Mouse (Mus musculus): ENCODE measurements at regions not wholly inside any gene's neighbourhood (a gene's known extent, or its start where the extent isn't known, plus 50 kb on each side); places are given as distances from the start of the nearest gene placed in this dataset.

DNA sequence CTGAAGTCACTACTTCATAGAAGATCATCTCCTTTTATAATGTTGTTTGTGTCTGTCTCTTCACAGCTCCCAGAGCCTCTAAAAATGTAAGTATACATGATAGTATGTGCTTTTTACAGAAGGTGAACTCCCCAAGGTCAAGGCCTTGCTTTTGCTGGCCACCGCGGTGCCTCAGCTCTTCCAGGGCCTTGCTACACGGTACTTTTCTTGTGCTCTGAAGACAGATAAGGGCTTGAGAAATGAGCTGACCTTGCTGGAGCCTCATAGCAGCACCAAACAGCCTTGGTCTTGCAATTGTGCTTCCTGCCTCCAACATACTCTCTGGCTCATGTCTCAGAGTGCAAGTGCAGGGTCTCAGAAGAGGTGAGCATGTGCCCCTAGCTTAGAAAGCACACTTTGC lies 481.3 kb downstream of the 1700129C05Rik start:
- 58% methylated on average over 3 of the region's 3 CpGs for WGBS (ENCODE audit: insufficient replicate concordance)
- H3K9ac ChIP-seq: no peak overlapping the region
- no peaks in the 10 kb centered on the region for H3K27me3 ChIP-seq
- no peak for DNase-seq
- H3K4me2 ChIP-seq: no peak overlapping the region
- H3K27ac ChIP-seq: no peak overlapping the region
- H3K4me3 ChIP-seq (replicated peaks): no peak overlapping the region
- H3K36me3 ChIP-seq: no peaks in the 10 kb centered on the region
- no peaks in the 10 kb centered on the region for H3K4me1 ChIP-seq (replicated peaks)
- ATAC-seq (ENCODE audit: low read depth): no peak
- no peaks in the 10 kb centered on the region for H3K9me3 ChIP-seq (replicated peaks)

DNA sequence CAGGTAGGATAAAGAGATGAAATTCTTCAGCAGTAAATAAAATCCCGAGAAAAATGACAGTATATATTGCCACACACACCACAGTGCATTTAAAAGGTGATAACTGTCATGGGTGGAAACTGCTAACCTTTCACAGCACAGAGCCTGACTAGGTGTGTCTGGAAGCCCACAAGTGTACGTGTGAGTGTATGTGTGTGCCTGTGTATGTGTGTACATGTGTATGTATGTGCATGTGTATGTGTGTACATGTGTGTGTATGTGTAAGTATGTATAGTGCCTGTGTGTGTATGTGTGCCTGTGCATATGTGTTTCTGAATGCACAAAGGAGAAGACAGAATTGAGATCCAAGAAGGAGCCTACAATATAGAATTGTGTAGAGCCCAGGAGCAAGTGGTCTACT lies 485.4 kb downstream of the 1700129C05Rik start:
- ATAC-seq (ENCODE audit: low read depth): no peak
- no peaks in the 10 kb centered on the region for H3K36me3 ChIP-seq

DNA sequence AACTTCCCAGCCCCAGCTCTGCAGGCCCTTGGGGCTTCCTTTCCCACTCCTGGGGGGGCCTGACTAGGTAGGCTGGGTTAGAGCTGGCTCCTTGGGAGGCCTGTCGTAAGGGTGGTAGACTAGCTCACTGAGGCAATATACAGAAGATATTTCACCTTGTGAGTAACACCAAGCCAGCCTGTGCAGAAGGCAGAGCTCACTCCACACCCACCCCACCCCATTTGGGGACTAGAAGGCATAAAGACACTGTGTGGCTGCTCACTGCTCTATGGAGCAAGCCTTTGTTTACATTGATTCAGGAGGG lies 485.8 kb downstream of the 1700129C05Rik start:
- no peak for ATAC-seq (ENCODE audit: low read depth)
- no peaks in the 10 kb centered on the region for H3K36me3 ChIP-seq
- H3K9me3 ChIP-seq (replicated peaks): no peaks in the 10 kb centered on the region
- no peak overlapping the region for H3K4me3 ChIP-seq (replicated peaks)
- no peak for DNase-seq
- no peak overlapping the region for H3K27ac ChIP-seq
- H3K4me1 ChIP-seq (replicated peaks): no peaks in the 10 kb centered on the region
- no peaks in the 10 kb centered on the region for H3K27me3 ChIP-seq
- no peak overlapping the region for H3K9ac ChIP-seq
- H3K4me2 ChIP-seq: no peak overlapping the region
- 27% methylated on average over 1 of the region's 1 CpGs for WGBS (ENCODE audit: insufficient replicate concordance)

More for the DNA sequence above, 485.4 kb downstream of the 1700129C05Rik start:
- Histone ChIP-seq H3K4me1 (replicated peaks) (no peaks in the 10 kb centered on the region), H3K27ac (no peak overlapping the region), H3K9ac (no peak overlapping the region), H3K9me3 (replicated peaks) (no peaks in the 10 kb centered on the region), H3K4me3 (replicated peaks) (no peak overlapping the region), H3K27me3 (no peaks in the 10 kb centered on the region), H3K4me2 (no peak overlapping the region)
- no peak for DNase-seq
- 39% methylated on average over 2 of the region's 2 CpGs for WGBS (ENCODE audit: insufficient replicate concordance)

DNA sequence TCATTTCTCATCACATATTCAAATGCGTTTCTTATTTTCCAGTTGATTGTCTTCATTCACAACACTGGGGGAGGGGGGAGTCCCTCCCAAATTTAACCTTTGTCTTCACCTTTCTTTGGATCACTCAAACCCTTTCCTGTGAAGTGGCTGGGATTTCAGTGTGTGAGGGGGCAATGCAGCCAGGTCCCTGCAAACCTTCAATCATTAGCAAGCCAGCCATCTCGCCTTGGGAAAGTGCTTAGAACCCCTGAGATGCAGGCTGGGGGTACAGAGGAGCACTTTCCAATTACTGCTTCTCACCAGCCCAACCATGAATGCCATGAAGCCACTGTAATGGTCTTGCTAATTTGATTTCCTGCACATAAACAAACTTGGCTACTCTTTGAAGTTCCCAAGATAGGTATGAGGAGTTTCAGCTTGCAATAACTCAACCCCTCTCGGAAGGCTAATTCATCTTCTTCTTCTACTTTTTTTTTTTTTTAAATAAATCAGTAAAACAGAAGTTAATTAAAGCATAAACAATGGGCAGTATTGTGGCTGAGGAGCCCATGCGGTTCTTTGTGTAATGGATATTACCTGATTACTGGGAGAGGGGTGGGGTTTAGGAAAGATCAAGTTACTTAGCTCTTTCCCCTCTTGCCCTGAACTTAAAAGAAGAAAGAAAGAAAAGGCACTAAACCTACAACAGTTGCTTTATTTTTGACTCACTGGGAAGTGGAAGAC lies 486.3 kb downstream of the 1700129C05Rik start:
- H3K27me3 ChIP-seq: no peaks in the 10 kb centered on the region
- H3K4me2 ChIP-seq: no peak overlapping the region
- no peaks in the 10 kb centered on the region for H3K4me1 ChIP-seq (replicated peaks)
- H3K4me3 ChIP-seq (replicated peaks): no peak overlapping the region
- WGBS (ENCODE audit: insufficient replicate concordance): 33% methylated on average over 4 of the region's 4 CpGs
- DNase-seq (no peak), ATAC-seq (ENCODE audit: low read depth) (no peak)
- H3K36me3 ChIP-seq: no peaks in the 10 kb centered on the region
- H3K9me3 ChIP-seq (replicated peaks): no peaks in the 10 kb centered on the region
- no peak overlapping the region for H3K27ac ChIP-seq
- H3K9ac ChIP-seq: no peak overlapping the region

DNA sequence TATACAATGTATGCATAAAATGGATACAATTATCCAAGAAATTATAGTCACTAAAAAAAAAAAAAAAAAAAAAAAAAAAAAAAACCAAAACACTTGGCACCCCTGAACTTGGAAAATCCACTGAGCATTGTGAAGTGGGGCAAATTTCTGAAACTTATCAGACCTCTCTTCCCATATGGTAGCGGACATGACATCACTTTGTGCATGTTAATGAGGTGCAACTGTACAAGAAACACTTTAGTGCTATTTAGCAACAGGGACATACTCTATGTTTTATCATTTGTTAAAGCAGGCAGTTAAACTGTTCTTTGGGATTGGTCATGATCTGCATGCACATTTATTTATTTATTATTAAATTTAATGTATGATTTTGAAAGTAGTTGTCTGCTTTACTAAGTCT lies 489.7 kb downstream of the 1700129C05Rik start:
- H3K36me3 ChIP-seq: no peaks in the 10 kb centered on the region
- no peaks in the 10 kb centered on the region for H3K27me3 ChIP-seq

DNA sequence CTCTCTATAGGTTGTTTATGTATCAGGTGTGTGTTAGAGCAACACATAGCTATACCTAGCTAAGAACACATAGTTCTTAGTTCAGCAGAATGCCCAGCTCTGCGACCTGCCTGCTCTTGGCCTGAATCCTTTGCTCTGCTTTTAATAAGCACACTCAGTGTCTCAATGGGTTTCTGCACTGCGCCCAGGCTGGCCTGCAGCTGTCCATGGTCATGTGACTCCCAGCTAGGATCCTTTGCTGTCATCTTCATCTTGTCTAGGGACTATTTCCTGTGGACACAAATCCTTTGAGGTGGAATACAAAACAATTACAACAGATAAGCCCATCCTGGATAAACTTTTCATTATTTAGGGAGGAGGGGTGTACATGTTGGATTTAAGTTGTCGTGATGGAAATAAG lies 490.7 kb downstream of the 1700129C05Rik start:
- H3K4me2 ChIP-seq: no peak overlapping the region
- H3K36me3 ChIP-seq: no peaks in the 10 kb centered on the region
- H3K4me1 ChIP-seq (replicated peaks): no peaks in the 10 kb centered on the region
- no peaks in the 10 kb centered on the region for H3K9me3 ChIP-seq (replicated peaks)
- 60% methylated on average over 3 of the region's 3 CpGs for WGBS (ENCODE audit: insufficient replicate concordance)
- ATAC-seq (ENCODE audit: low read depth) (no peak), DNase-seq (no peak)
- no peak overlapping the region for H3K4me3 ChIP-seq (replicated peaks)
- no peak overlapping the region for H3K9ac ChIP-seq
- H3K27me3 ChIP-seq: no peaks in the 10 kb centered on the region
- no peak overlapping the region for H3K27ac ChIP-seq

More for the DNA sequence above, 489.7 kb downstream of the 1700129C05Rik start:
- H3K9ac ChIP-seq: no peak overlapping the region
- ATAC-seq (ENCODE audit: low read depth): no peak
- H3K9me3 ChIP-seq (replicated peaks): no peaks in the 10 kb centered on the region
- no peak overlapping the region for H3K4me2 ChIP-seq
- no peak overlapping the region for H3K27ac ChIP-seq
- no peaks in the 10 kb centered on the region for H3K4me1 ChIP-seq (replicated peaks)
- no peak overlapping the region for H3K4me3 ChIP-seq (replicated peaks)
- DNase-seq: no peak
- WGBS (ENCODE audit: insufficient replicate concordance): 72% methylated on average over 1 of the region's 1 CpGs

DNA sequence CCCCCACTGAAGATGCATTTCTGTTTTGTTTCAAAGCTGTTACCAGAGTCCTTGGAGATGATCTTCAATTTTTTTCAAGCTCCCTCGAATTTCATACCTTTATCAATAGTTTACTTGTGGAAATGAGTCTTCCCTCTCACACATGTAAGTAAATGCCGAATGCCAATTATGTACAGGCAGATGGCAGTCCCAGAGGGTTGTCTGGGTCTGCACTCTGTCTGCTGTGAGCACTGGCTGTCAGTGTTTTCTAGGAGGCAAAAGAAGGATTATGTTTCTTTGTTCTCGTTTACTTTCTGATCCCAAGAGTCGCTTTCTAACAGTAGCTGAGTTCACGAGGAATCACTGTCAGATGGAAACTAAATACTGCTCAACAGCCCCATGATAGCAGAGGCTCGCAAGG lies 491.5 kb downstream of the 1700129C05Rik start:
- H3K9me3 ChIP-seq (replicated peaks): no peaks in the 10 kb centered on the region
- no peak overlapping the region for H3K27ac ChIP-seq
- no peak for DNase-seq
- H3K27me3 ChIP-seq: no peaks in the 10 kb centered on the region
- H3K9ac ChIP-seq: no peak overlapping the region
- no peaks in the 10 kb centered on the region for H3K4me1 ChIP-seq (replicated peaks)
- ATAC-seq (ENCODE audit: low read depth): no peak
- H3K4me3 ChIP-seq (replicated peaks): no peak overlapping the region
- no peaks in the 10 kb centered on the region for H3K36me3 ChIP-seq
- H3K4me2 ChIP-seq: no peak overlapping the region
- 51% methylated on average over 6 of the region's 6 CpGs for WGBS (ENCODE audit: insufficient replicate concordance)

DNA sequence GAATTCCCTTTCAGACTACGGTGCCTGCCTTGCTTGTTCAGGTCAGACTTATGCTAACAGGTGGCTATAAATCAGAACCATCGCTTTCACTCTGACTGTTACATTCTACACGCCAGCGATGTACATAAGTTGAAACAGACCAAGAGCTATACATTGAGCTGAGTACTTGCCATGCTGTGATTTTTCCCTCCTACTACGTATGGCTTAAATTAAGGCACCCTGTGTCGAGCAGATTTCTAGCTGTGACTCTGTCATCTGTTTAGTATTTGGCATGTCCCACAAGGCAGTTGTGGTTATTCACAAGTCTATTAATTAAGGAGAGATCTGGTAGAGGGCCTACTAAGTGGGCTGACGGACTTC lies 504.4 kb downstream of the 1700129C05Rik start:
- Histone ChIP-seq H3K27ac (no peak overlapping the region), H3K9ac (no peak overlapping the region), H3K4me1 (replicated peaks) (no peaks in the 10 kb centered on the region), H3K4me2 (no peak overlapping the region), H3K4me3 (replicated peaks) (no peak overlapping the region), H3K27me3 (no peaks in the 10 kb centered on the region), H3K36me3 (no peaks in the 10 kb centered on the region), H3K9me3 (replicated peaks) (no peaks in the 10 kb centered on the region)
- DNase-seq: no peak
- ATAC-seq (ENCODE audit: low read depth): no peak
- 71% methylated on average over 7 of the region's 7 CpGs for WGBS (ENCODE audit: insufficient replicate concordance)

DNA sequence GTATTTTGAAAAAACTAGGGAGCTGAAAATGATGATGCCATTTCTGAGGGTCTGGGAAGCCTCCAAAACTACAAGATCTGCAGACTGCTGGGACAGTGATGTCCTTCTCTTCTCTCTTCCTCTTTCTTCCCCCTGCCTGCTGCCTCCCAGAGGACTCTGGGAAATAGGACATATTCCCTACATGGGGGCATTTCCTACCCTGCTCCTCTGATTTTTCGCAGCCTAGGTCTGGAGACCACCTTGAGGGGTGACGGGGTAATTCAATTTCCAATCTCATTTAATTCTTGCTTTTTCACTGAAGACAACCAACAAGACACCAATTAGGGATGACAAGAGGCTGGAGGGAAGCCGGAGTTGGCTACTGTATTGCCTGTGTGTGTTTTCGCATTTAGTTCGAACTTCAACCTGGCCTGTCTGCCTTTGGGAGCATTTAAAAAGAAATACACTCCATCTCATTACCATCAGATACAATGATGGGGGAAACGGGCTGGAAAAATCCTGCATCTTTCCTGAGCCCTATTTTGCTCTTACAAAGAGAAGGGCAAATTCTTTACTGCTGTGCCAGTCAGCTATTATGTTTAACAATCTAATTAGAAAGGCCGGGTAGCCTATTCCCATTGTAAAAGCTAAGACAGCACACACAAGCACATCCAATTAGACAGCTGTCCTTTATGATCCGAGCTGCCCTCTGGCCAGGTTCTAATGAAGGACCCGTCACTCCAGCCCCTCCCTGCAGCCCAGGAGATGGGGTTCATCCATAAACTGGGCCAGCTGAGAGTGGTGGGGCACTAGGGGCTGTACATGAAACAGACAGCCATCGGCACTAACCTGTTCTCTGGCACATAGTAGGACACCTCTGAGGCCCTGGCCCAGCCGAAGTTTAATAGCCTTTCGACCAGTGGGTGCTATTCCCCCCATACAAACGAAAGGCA lies 505.0 kb downstream of the 1700129C05Rik start:
- no peak overlapping the region for H3K9ac ChIP-seq
- no peaks in the 10 kb centered on the region for H3K4me1 ChIP-seq (replicated peaks)
- ATAC-seq (ENCODE audit: low read depth) (no peak), DNase-seq (no peak)
- no peak overlapping the region for H3K4me3 ChIP-seq (replicated peaks)
- 69% methylated on average over 13 of the region's 13 CpGs for WGBS (ENCODE audit: insufficient replicate concordance)
- H3K27ac ChIP-seq: no peak overlapping the region
- H3K27me3 ChIP-seq: no peaks in the 10 kb centered on the region
- no peaks in the 10 kb centered on the region for H3K9me3 ChIP-seq (replicated peaks)
- H3K36me3 ChIP-seq: no peaks in the 10 kb centered on the region
- no peak overlapping the region for H3K4me2 ChIP-seq

DNA sequence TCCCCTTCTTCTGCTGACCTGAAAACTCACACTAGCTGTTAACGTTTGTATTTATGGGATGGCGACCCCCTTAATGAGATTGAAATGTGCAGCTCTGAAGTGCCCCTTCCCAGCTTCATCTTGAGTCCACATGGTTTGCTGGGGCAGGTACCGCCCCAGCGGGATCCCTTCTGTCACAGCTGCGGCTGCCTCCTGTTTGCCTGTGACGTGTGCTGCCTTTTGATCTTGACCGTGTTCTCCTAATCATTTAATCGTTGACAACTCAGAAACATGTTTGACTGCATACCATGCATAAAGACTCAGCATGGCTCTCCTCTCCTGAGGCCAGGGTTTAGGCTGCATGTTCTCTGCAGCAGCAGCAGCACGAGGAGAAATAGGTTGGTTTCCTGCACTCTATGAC lies 511.5 kb downstream of the 1700129C05Rik start:
- H3K9ac ChIP-seq: no peak overlapping the region
- WGBS (ENCODE audit: insufficient replicate concordance): 57% methylated on average over 9 of the region's 9 CpGs

DNA sequence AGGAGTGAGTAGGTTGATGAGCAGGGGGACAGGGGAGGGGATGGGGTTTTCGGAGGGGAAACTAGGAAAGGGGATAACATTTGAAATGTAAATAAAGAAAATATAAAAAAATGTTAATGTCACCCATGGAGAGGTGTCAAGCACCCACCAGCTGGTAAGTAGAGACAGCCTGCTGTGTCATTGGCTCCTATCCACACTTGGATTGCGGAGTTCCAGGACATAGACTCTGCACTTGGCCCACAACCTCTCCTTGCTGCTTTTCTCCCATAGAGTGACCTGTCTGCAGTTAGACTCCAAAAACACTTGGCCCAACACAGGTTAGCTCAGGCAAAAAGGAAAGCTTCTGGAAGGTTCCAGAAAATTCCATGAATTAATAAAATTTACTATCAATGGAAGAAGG lies 514.4 kb downstream of the 1700129C05Rik start:
- H3K9ac ChIP-seq: no peak overlapping the region
- 63% methylated on average over 2 of the region's 2 CpGs for WGBS (ENCODE audit: insufficient replicate concordance)

More for the DNA sequence above, 511.5 kb downstream of the 1700129C05Rik start:
- Histone ChIP-seq H3K36me3 (no peaks in the 10 kb centered on the region), H3K9me3 (replicated peaks) (no peaks in the 10 kb centered on the region), H3K27ac (no peak overlapping the region), H3K4me1 (replicated peaks) (no peaks in the 10 kb centered on the region), H3K4me3 (replicated peaks) (no peak overlapping the region), H3K4me2 (no peak overlapping the region), H3K27me3 (no peaks in the 10 kb centered on the region)
- DNase-seq (no peak), ATAC-seq (ENCODE audit: low read depth) (no peak)

More for the DNA sequence above, 514.4 kb downstream of the 1700129C05Rik start:
- no peak overlapping the region for H3K27ac ChIP-seq
- no peaks in the 10 kb centered on the region for H3K9me3 ChIP-seq (replicated peaks)
- no peak overlapping the region for H3K4me3 ChIP-seq (replicated peaks)
- ATAC-seq (ENCODE audit: low read depth) (no peak), DNase-seq (no peak)
- H3K36me3 ChIP-seq: no peaks in the 10 kb centered on the region
- H3K4me2 ChIP-seq: no peak overlapping the region
- no peaks in the 10 kb centered on the region for H3K27me3 ChIP-seq
- H3K4me1 ChIP-seq (replicated peaks): no peaks in the 10 kb centered on the region

All from liver, embryonic 13.5 days (tissue).